In the genomic region with DNA sequence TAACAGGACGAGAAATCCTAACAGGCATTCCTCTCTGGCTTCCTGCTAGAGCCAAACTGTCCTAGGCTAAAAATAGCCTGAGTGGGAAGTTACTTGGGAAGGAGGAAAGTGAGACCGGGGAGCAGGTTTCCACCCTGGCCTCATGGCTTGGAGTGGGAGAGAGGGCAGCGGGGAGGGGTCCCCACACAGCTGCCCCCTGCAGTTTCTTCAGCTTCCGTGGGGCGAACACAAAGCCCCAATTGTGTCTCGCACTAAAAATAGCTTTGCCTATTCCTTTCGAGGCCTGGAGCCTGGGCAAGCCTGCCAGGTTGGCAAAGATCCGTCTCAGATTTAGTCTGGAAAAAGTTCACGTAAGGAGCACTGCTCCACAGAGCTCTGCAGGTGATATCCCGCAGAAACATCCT, we compare ENCODE assay signal across 9 mouse cellular contexts. TPM values are rescaled to one million over a fixed set of nuclear protein-coding genes. Genes with fewer than 3 reads are reported as not detected.
DNase-seq lines count a peak whose midpoint lies in the region; ATAC-seq and TF ChIP-seq lines count a peak whose summit lies in the region.
"Had no signal": no experiment of that assay in that cellular context is flagged by ENCODE, and none has a peak within 500 bp of the region (broad histone marks: within the 10 kb centered on the region; RNA-seq: fewer than 3 reads in every experiment).

No protein-coding gene starts in this region.

- ATAC-seq in limb, embryonic 13.5 days (ENCODE audit: low FRiP score, low read depth), result peak; percentile 66; the same call in 1 of the 2 replicates

- H3K4me2 ChIP-seq in limb, embryonic 13.5 days (replicated peaks), result peak overlapping the region; percentile 29; the same call in 1 of the 2 replicates

- H3K4me1 ChIP-seq in ES-E14 (ENCODE audit: control insufficient read depth in 2 of 2, insufficient read depth in 2 of 2, low read length in 2 of 2, poor library complexity in 1 of 2), result peaks cover 10 to 12% of the 10 kb centered on the region in 2 experiments
- H3K4me1 ChIP-seq in limb, embryonic 13.5 days, result peaks cover 23% of the 10 kb centered on the region
- H3K4me1 ChIP-seq in kidney, adult 2 months (ENCODE audit: control insufficient read depth, insufficient read depth, low read length), result no peaks in the 10 kb centered on the region

- no peak for TF ChIP-seq CTCF in kidney, adult 2 months (conservative IDR thresholded peaks at IDR 0.05; ENCODE audit: insufficient read depth, insufficient read length, low read depth, low read length)

- in situ Hi-C loops in ES-E14 (cut with MboI; ENCODE audit: low sequenced_read_pairs in 2 of 2, unreplicated experiment in 2 of 2), result no loop called here

- 0 out of 2 replicates have a peak overlapping the region, but pooled peaks have one; percentile 15 for H3K27ac ChIP-seq in ES-E14 (ENCODE audit: insufficient read depth, low read depth, low read length, poor library complexity, severe bottlenecking)
- H3K27ac ChIP-seq in limb, embryonic 13.5 days, result peak overlapping the region; percentile 83
- H3K27ac ChIP-seq in kidney, adult 2 months (ENCODE audit: insufficient read depth, low read depth, low read length), result no peak overlapping the region
- H3K27ac ChIP-seq: left cerebral cortex, adult 2 months had no signal

- no peak overlapping the region for H3K9ac ChIP-seq in ES-E14 (ENCODE audit: insufficient read depth, low read depth, low read length, poor library complexity, severe bottlenecking)
- H3K9ac ChIP-seq in limb, embryonic 13.5 days, result no peak overlapping the region

- TF ChIP-seq POLR2A in kidney, adult 2 months (IDR thresholded peaks at IDR 0.05; ENCODE audit: low read depth, low read length), result no peak

- no peak overlapping the region for H3K4me3 ChIP-seq in ES-E14 (ENCODE audit: insufficient read depth in 1 of 2, low read depth in 1 of 2, low read length in 2 of 2, poor library complexity in 1 of 2, severe bottlenecking in 1 of 2)
- no peak overlapping the region for H3K4me3 ChIP-seq in limb, embryonic 13.5 days
- no peak overlapping the region for H3K4me3 ChIP-seq in kidney, adult 2 months (ENCODE audit: insufficient read depth, low read depth, low read length)
- H3K4me3 ChIP-seq: left cerebral cortex, adult 2 months had no signal

- H3K9me3 ChIP-seq in ES-E14 (ENCODE audit: control insufficient read depth, insufficient read depth, low read depth, low read length), result no peaks in the 10 kb centered on the region
- H3K9me3 ChIP-seq in limb, embryonic 13.5 days, result no peaks in the 10 kb centered on the region

- 46% methylated on average over 10 of the region's 10 CpGs for WGBS in limb, embryonic 13.5 days
- 40% methylated on average over 10 of the region's 10 CpGs for WGBS in kidney, adult 2 months

- no peaks in the 10 kb centered on the region for H3K27me3 ChIP-seq in limb, embryonic 13.5 days
- H3K27me3 ChIP-seq in kidney, adult 2 months (replicated peaks; ENCODE audit: control insufficient read depth, insufficient read depth, low read length), result no peaks in the 10 kb centered on the region

- peak; percentile 23 for DNase-seq in adrenal gland, postnatal 10 days
- DNase-seq in adrenal gland, postnatal 4 days (ENCODE audit: low spot score in 2 of 2), result no peak
- no peak for DNase-seq in ES-E14 (ENCODE audit: low read depth, low spot score)
- DNase-seq in heart, adult 8-10 months (ENCODE audit: low spot score), result peak; percentile 19
- peak; percentile 53 to 64 for DNase-seq in right cerebral cortex, postnatal 10 days (ENCODE audit: low spot score in 2 of 2)
- no peak for DNase-seq in spleen, postnatal 10 days (ENCODE audit: low spot score in 2 of 2)
- DNase-seq in kidney, adult 2 months, result no peak

- peaks cover 32% of the 10 kb centered on the region for H3K36me3 ChIP-seq in ES-E14 (ENCODE audit: control insufficient read depth, insufficient read depth, low read length, poor library complexity, severe bottlenecking)
- H3K36me3 ChIP-seq in limb, embryonic 13.5 days, result no peaks in the 10 kb centered on the region
- peaks cover 3% of the 10 kb centered on the region; the same call in 1 of the 2 replicates for H3K36me3 ChIP-seq in kidney, adult 2 months (ENCODE audit: control insufficient read depth, insufficient read depth, low read length)

TF ChIP-seq in ES-E14, 5 proteins besides CTCF, POLR2A, EP300 and RAD21:
- TF ChIP-seq MAFK (IDR thresholded peaks at IDR 0.05; ENCODE audit: insufficient read depth, low read depth, low read length) (no peak), ZC3H11A (IDR thresholded peaks at IDR 0.05; ENCODE audit: borderline replicate concordance, low read depth, low read length) (no peak), ZNF384 (IDR thresholded peaks at IDR 0.05; ENCODE audit: low read depth, low read length) (no peak), HCFC1 (IDR thresholded peaks at IDR 0.05; ENCODE audit: borderline replicate concordance, insufficient read depth, low read length) (no peak), CHD2 (IDR thresholded peaks at IDR 0.05; ENCODE audit: low read depth, low read length) (no peak)
TF ChIP-seq in ES-E14: peak in this region for 0.

RNA-seq across cellular contexts. Expression of a gene that starts 58.7 kb away (rescaled TPM):
- total RNA-seq in adrenal gland, postnatal 10 days (2021), result 10 to 100 TPM; 57.9 to 61.6 TPM
- total RNA-seq in adrenal gland, postnatal 4 days (2021), result 10 to 100 TPM; 74.8 to 77.9 TPM
- total RNA-seq in ES-E14 (2012; rRNA removed), result 105 and 156 TPM in 2 replicates
- 10 to 100 TPM; 33.6 to 36.4 (median 35.1) TPM for total RNA-seq in heart, adult 8-10 months (2022)
- polyA plus RNA-seq in limb, embryonic 13.5 days (2015; fragmentation: Nextera tagmentation; extraction: Ambion mirVana), result 88.4 and 90.7 TPM in 2 replicates
- polyA plus RNA-seq in kidney, adult 2 months (2012; rRNA removed), result 14.5 and 19.3 TPM in 2 replicates

Comparison
In these comparisons a context has a peak if more than half of its experiments do, and no peak if none do; other contexts are left out.
1. DNase-seq: peak in adrenal gland, postnatal 10 days (single experiment), heart, adult 8-10 months (single experiment) and right cerebral cortex, postnatal 10 days (2 of 2); none in adrenal gland, postnatal 4 days (0 of 2), ES-E14 (single experiment), spleen, postnatal 10 days (0 of 2) and kidney, adult 2 months (single experiment).